Mouse (Mus musculus) ES-E14 (cell line): ENCODE data around the gene Klf5. TPM values are rescaled to one million over a fixed set of nuclear protein-coding genes. Genes with fewer than 3 reads are reported as not detected.

ENCODE experiments used
- DNase-seq: peaks from one replicate; pipeline ENCODE4 v3.0.0-alpha.2; 2013; ENCODE audit warnings: low read depth, low spot score
- H3K27ac ChIP-seq: 2 replicates; pipeline ENCODE4 v1.5.1; 2012; ENCODE audit warnings: low read depth, mild to moderate bottlenecking, low read length, moderate library complexity, mixed read lengths; ENCODE audit not compliant: poor library complexity, insufficient read depth, severe bottlenecking
- H3K36me3 ChIP-seq: 2 replicates; pipeline ENCODE4 v1.6.1; 2012; ENCODE audit warnings: mild to moderate bottlenecking, low read length, moderate library complexity, mixed read lengths; ENCODE audit not compliant: control insufficient read depth, poor library complexity, insufficient read depth, severe bottlenecking
- H3K4me1 ChIP-seq, 2 experiments: fragments of 150-350 bp in 1 of 2; sonication (generic) in 1 of 2; 2 replicates each; pipeline ENCODE4 v1.6.1; 2012; ENCODE audit warnings: low read length in 2 of 2, mild to moderate bottlenecking in 1 of 2, mixed read lengths in 1 of 2; ENCODE audit not compliant: control insufficient read depth in 2 of 2, insufficient read depth in 2 of 2, poor library complexity in 1 of 2
- H3K4me3 ChIP-seq, 2 experiments: fragments of 150-350 bp in 1 of 2; sonication (generic) in 1 of 2; 2 replicates each; pipeline ENCODE4 v1.5.1; 2012; ENCODE audit warnings: low read length in 2 of 2, low read depth in 1 of 2, mild to moderate bottlenecking in 1 of 2, mixed read lengths in 1 of 2; ENCODE audit not compliant: insufficient read depth in 1 of 2, poor library complexity in 1 of 2, severe bottlenecking in 1 of 2
- H3K9ac ChIP-seq: 2 replicates; pipeline ENCODE4 v1.6.1; 2012; ENCODE audit warnings: low read depth, mild to moderate bottlenecking, low read length, mixed read lengths; ENCODE audit not compliant: poor library complexity, insufficient read depth, severe bottlenecking
- H3K9me3 ChIP-seq: fragments of 150-350 bp; sonication (generic); 2 replicates; pipeline ENCODE4 v1.6.1; 2012; ENCODE audit warnings: low read depth, mild to moderate bottlenecking, low read length; ENCODE audit not compliant: control insufficient read depth, insufficient read depth
- CHD2 ChIP-seq: IDR thresholded peaks from 2 replicates; pipeline ENCODE4 v1.6.1; 2014; ENCODE audit warnings: mild to moderate bottlenecking, low read depth, low read length, inconsistent platforms
- HCFC1 ChIP-seq: IDR thresholded peaks from 2 replicates; pipeline ENCODE4 v1.6.1; 2012; ENCODE audit warnings: low read length, inconsistent platforms, borderline replicate concordance; ENCODE audit not compliant: insufficient read depth
- MAFK ChIP-seq: IDR thresholded peaks from 2 replicates; pipeline ENCODE4 v1.6.1; 2014; ENCODE audit warnings: mild to moderate bottlenecking, low read depth, low read length, inconsistent platforms; ENCODE audit not compliant: insufficient read depth
- ZC3H11A ChIP-seq: IDR thresholded peaks from 2 replicates; pipeline ENCODE4 v1.6.1; 2012; ENCODE audit warnings: low read depth, mild to moderate bottlenecking, inconsistent platforms, low read length, borderline replicate concordance
- ZNF384 ChIP-seq: IDR thresholded peaks from 2 replicates; pipeline ENCODE4 v1.6.1; 2012; ENCODE audit warnings: low read depth, low read length, inconsistent platforms
- in situ Hi-C, 2 experiments: fragments of 600-800 bp; cut with MboI; formaldehyde crosslinking; loops; one replicate each; pipeline ENCODE4 v1.15.1; 2025; ENCODE audit warnings: low sequenced_read_pairs in 2 of 2, inconsistent platforms in 1 of 2; ENCODE audit not compliant: unreplicated experiment in 2 of 2
- total RNA-seq: library from RNA; depleted of rRNA; stranded (reverse); fragments of 300-350 nt; gene quantifications from 2 replicates; pipeline ENCODE4 v1.2.3, GENCODE M21; 2012

Klf5 gene
- total RNA-seq, 1 experiment: 23.2 TPM

DNA sequence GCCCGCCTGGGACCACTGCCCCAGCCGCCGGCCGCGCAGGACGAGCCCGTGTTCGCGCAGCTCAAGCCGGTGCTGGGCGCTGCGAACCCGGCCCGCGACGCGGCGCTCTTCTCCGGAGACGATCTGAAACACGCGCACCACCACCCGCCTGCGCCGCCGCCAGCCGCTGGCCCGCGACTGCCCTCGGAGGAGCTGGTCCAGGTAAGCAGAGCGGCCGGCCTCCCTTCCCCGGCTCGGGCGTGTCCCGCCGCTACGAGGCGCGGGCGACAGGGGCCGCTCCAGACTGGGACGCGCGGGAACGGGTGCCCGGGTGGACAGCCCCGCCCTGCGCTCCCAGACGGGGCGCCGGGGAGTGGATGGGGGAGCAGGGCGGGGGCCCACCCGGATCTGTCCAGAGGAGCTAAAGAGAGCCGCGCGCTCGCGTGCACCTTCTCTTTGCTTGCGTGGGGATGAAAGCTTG is 561 bp downstream of the Klf5 start:
- Histone ChIP-seq H3K27ac (peak overlapping the region; percentile 71), H3K4me3 (peak overlapping the region; percentile 85 to 93), H3K36me3 (peaks cover 28% of the 10 kb centered on the region), H3K4me1 (peaks cover 8 to 10% of the 10 kb centered on the region in 2 experiments; a peak in 3 of 4 replicates), H3K9ac (peak overlapping the region; percentile 85), H3K9me3 (no peaks in the 10 kb centered on the region)
- DNase-seq: no peak
- in situ Hi-C loops: no loop called here
- TF ChIP-seq ZC3H11A (no peak), ZNF384 (no peak), HCFC1 (no peak), CHD2 (no peak), MAFK (no peak)

DNA sequence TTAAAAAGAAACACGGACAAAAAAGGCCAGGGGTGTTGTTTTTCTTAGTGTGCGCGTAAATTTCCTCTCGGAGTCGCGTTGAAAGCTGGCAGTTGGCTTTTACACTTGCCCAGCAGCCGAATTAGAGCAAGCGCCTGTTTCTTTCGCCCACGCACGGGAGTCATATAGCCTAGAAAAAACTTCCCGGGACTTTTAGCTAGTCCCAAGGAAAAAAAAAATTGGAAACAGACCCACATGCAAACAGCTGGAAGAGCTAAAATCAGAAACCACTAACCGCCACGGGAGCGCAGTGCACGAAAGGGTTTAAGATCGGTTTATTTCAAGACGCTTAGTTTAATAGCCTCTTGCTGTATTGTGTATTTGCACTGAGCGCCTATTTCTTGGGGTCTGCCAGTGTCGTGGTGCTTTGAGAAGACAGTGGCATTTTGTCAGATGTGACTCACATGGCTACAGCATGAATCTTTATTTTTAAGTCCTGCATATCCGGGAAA is 1.3 kb downstream of the Klf5 start:
- in situ Hi-C loops: no loop called here
- DNase-seq: no peak
- peaks cover 32% of the 10 kb centered on the region for H3K36me3 ChIP-seq
- H3K4me3 ChIP-seq: peak overlapping the region; percentile 85 to 93
- TF ChIP-seq ZNF384 (no peak), HCFC1 (no peak), ZC3H11A (no peak), CHD2 (no peak)
- H3K9ac ChIP-seq: peak overlapping the region; percentile 85
- peaks cover 7 to 8% of the 10 kb centered on the region in 2 experiments; a peak in 3 of 4 replicates for H3K4me1 ChIP-seq
- H3K9me3 ChIP-seq: no peaks in the 10 kb centered on the region
- H3K27ac ChIP-seq: peak overlapping the region; percentile 71; the same call in 1 of the 2 replicates

DNA sequence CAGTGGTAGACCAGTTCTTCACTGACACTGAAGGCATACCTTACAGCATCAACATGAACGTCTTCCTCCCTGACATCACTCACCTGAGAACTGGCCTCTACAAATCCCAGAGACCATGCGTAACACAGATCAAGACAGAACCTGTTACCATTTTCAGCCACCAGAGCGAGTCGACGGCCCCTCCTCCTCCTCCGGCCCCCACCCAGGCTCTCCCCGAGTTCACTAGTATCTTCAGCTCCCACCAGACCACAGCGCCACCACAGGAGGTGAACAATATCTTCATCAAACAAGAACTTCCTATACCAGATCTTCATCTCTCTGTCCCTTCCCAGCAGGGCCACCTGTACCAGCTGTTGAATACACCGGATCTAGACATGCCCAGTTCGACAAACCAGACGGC is 3.0 kb downstream of the Klf5 start:
- no peak for DNase-seq
- Histone ChIP-seq H3K9me3 (no peaks in the 10 kb centered on the region), H3K4me1 (peaks cover 5 to 10% of the 10 kb centered on the region in 2 experiments), H3K9ac (peak overlapping the region; percentile 43; the same call in 1 of the 2 replicates), H3K36me3 (peaks cover 42% of the 10 kb centered on the region), H3K4me3 (peak overlapping the region; percentile 85 to 93), H3K27ac (no peak overlapping the region)
- in situ Hi-C loops: no loop called here
- TF ChIP-seq ZC3H11A: no peak; the same call in 1 of the 2 replicates
- no peak for TF ChIP-seq ZNF384
- no peak for TF ChIP-seq MAFK
- no peak for TF ChIP-seq CHD2
- no peak for TF ChIP-seq HCFC1

DNA sequence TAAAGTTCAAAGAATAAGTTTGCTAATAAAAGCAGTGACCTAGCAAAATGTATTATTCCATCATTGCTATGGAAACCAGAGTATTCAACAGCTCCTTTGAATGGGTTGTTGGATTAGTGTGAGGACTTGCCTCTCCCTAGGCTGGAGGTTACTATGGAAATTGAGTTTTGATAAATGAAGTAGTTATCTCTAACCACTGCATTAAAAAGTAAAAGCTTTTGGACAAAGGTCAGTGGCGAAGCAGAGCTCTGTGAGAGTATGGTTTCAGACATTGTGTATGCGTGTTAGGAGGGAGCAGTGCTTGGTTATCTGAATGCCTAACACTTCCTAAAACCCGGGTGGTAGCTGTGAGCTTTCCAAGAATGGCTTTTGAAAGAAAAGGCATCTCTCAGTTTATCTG is 5.9 kb downstream of the Klf5 start:
- in situ Hi-C loops: no loop called here
- peaks cover 55% of the 10 kb centered on the region for H3K36me3 ChIP-seq
- no peak for TF ChIP-seq HCFC1

DNA sequence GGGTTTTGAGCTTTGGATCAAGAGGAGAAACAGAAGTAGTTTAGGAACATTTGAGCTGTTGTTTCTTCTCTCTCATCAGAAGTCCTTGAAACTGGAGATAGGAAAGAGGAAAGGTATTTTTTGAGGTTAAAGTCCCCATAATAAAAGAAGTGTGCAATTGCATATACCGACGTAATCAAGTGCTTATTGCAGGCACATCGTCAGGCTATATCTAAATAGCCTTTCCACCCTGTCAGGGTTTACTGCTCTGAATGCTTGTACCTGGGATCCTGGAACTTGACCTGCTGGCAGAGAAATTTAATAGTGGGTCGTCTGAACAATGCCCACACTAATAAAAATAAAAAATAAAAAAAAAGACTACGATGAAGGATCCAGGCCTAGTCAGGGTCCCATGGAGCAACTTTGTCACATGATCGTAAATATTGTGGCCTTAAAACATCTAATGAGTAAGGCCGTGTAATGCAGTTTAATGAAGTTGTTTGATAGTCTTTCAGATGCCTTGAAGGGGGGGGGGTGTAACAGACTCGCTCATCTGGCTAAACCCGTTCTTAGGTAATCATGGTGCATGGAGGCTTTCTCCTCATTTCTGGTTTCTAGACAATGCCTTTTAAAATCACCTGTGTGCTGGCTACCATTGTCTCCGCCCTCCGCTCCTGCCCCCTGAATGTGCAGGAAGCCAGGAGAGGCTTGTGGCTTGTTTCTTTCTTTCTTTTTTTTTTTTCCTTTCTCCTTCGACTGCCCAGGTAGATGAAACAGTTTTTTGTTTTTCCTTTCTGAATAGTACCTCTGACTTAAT is 6.7 kb downstream of the Klf5 start:
- Histone ChIP-seq H3K4me1 (peaks cover 16 to 17% of the 10 kb centered on the region in 2 experiments), H3K36me3 (peaks cover 56% of the 10 kb centered on the region), H3K9me3 (no peaks in the 10 kb centered on the region), H3K9ac (no peak overlapping the region; the same call in 1 of the 2 replicates), H3K4me3 (no peak overlapping the region), H3K27ac (no peak overlapping the region)
- TF ChIP-seq ZNF384 (no peak), CHD2 (no peak), HCFC1 (no peak), ZC3H11A (no peak), MAFK (no peak)
- in situ Hi-C loops: no loop called here
- no peak for DNase-seq

More for the DNA sequence above, 5.9 kb downstream of the Klf5 start:
- Histone ChIP-seq H3K27ac (no peak overlapping the region), H3K4me1 (peaks cover 14 to 17% of the 10 kb centered on the region in 2 experiments), H3K9ac (no peak overlapping the region), H3K9me3 (no peaks in the 10 kb centered on the region), H3K4me3 (no peak overlapping the region)
- DNase-seq: no peak
